Mouse (Mus musculus) MEL-GATA-1-ER (cell line): Measurements from ENCODE around the gene Mmp24.
A peak's percentile ranks its signal among the peaks of the same experiment; 100 is the strongest.
"Not testable (repeated sequence)": the region's sequence is repeated elsewhere in the genome, so short reads cannot be mapped to it uniquely, and the experiment has no call there.

Experiments used
- DNase-seq: peaks from one replicate; pipeline ENCODE4 v3.0.0-alpha.2; 2012; ENCODE audit warnings: low read depth; ENCODE audit errors: extremely low read depth

Mmp24 gene

DNA sequence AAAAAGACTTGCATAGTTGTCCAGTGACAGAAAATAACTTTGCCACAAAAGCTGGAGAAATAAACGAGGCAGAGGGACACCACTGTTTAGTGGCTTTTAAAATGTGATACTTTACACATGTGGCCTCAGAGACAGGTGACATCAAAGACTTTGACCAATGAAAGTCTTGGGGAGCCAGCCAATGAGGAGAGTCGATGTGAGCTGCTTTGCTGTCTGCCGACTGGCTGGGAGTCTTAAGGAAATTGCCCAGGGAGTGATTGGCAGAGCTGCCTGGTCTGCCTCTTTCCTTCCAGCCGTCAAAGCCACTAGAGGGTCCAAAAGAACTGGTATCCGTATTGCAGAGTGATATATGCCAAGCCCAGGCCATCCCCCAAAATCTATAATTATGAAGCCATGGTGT lies 39.7 kb downstream of the Mmp24 start:
- peak; percentile 32 for DNase-seq

DNA sequence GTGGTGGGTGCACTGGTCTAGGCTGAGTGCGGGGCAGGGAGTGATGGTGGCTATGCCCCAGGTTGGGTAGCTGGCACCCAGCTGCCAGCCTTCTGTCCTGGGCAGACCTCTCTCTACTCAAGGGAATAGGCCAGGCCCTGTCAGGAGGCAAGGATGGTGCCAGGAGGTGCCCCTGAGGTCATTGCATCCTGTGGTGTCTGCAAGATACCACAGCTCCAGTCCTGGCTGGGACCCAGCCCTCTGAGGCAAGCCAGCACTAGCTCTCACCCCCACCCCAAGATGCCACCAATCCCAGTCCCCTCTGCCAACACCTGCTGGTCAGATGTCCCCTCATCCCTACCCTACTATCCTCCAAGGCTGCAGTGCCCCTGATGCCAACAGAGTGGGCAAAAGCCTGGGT lies 41.0 kb downstream of the Mmp24 start:
- no peak for DNase-seq

GRCm38 (mm10) chr2:155817301-155818245 lies 42.4 kb downstream of the Mmp24 start:
- no peak for DNase-seq

DNA sequence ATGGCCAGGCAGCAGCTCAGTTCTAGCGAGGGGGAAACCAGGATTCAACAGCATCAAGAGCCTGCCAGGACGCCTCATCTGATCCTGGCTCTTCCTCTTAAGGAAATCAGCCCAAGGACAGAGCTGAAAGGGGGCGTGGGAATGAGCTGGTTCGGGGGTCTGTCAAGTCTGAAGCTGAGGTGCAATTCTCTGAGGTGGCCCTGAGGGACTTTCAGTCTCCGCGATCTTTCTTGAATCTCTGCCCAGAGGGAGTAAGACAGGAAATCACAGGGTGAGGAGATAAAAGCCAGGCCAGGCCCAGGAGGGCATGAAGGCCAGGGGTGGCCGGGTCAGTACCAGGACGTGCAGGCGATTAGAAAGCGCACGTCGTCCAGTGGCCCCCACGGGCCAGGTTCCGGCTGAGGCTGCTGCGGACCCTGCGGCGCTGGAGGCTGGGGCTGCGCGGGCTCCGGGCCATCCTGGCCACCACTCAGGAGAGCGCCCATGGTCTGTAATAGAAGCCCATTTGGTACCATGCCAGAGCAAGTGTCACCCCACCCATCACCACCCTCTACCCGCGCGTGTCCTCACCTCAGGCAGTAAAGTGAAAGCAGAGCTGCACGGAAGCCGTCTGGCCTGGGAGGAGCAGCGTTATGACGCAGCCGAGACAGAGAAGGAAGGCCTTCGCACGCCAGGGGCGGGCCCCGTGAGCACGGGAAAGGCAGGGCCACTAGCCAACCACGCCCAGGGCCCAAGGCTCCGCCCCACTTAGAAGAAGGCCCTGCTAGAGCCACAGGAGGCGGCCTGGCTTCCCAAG lies 43.7 kb downstream of the Mmp24 start:
- peak; percentile 85 for DNase-seq

DNA sequence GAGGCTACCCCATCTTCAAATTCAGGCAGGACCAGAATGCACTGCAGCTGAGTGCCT lies 44.1 kb downstream of the Mmp24 start, which contains the start of gene BC029722:
Gene BC029722 (minus strand): TSS at position 35 of the 57 bp plus-strand sequence.
- DNase-seq, result no peak

- DNase-seq, result no peak
Observed at GRCm38 (mm10) chr2:155819449-155820251, 44.5 kb downstream of the Mmp24 start.

- DNase-seq, result no peak
Observed at GRCm38 (mm10) chr2:155820779-155821178, 45.6 kb downstream of the Mmp24 start.

GRCm38 (mm10) chr2:155823722-155824121 lies 48.6 kb downstream of the Mmp24 start:
- DNase-seq, result no peak

GRCm38 (mm10) chr2:155825904-155826629 lies 50.9 kb downstream of the Mmp24 start:
- DNase-seq, result peak; percentile 24

DNA sequence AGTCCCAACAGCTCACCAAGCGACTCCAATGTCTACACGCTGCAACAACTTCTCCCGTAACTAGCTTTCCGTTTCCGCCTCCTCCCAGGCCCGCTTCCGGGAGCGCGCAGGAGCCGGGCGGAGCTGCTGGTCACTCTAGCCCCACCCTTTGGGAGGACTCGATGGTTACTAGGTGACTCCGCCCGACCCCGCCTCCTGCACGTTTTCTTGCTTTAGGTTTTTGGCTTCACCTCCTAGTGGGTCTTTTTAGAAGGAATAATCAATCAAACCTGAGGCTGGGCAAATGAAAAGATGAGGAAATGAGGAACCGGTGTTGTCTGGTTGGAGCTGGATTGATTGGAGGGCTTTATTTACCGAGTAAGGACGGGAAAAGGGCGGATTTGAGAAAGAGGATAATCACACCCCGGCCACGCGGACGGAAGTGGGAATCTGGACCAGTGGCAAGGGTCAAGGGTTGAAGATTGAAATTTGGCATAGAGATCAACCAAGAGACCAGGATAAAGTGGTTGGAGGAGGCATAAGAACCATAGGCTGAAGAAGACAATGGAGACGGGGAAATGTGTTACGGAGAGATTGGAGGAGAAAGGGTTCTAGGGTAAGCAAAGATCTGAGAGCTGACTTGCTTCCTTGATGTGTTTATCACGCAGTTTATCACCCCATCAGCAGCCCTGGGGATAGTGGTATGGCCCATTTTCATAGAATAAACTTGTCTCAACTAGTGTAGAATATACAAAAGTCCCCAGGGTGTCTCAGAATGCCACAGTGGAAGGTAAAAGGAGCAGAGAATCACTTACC lies 51.7 kb downstream of the Mmp24 start, which contains the start of gene Eif6:
Gene Eif6 (minus strand): TSS at position 296 of the 795 bp plus-strand sequence.
- peak; percentile 85 for DNase-seq

GRCm38 (mm10) chr2:155830841-155831240 lies 55.7 kb downstream of the Mmp24 start:
- no peak for DNase-seq

DNA sequence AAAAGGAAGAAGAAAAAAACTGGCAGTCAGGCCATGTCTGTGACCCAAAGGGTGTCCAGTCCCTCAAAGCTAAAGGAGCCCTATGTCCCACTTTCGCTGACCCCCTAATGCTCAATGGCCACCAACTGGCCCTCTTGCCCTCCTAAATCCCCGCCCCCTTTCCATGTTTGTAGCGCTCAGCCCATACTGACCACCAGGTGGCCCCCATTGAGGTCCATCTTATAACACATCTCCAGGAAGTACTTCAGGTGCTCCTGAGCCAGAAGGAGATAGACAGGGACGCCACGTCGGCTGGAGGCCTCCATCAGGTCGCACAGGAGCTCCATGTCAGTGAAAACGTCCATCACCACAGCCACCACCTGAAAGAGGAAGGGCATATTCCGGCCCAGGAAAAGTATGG lies 56.2 kb downstream of the Mmp24 start:
- DNase-seq, result no peak

- not testable (repeated sequence) for DNase-seq
Observed at GRCm38 (mm10) chr2:155832087-155832486, 56.9 kb downstream of the Mmp24 start.

DNA sequence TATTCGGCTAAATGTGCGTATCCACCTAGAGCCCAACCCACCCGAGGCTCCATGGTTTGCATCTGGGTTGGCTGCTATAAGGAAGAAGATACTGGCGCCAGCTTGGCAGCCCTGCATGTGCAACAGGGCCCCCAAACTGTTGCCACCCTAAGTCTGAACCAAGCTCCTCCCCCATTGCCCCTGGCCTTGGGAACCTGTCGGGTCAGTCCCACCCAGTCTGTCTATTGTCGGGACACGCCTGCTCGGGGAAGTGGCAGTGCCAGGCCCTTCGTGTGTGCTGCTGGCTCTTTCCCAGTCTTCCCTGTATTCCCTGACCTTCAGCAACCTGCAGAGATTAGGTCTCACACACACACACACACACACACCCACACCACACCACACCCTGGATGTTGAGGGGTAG lies 59.6 kb downstream of the Mmp24 start, which contains the start of gene Fam83c:
Gene Fam83c (minus strand): TSS at position 123 of the 400 bp plus-strand sequence.
- no peak for DNase-seq

- no peak for DNase-seq
Observed at GRCm38 (mm10) chr2:155837961-155838360, 62.8 kb downstream of the Mmp24 start.

DNA sequence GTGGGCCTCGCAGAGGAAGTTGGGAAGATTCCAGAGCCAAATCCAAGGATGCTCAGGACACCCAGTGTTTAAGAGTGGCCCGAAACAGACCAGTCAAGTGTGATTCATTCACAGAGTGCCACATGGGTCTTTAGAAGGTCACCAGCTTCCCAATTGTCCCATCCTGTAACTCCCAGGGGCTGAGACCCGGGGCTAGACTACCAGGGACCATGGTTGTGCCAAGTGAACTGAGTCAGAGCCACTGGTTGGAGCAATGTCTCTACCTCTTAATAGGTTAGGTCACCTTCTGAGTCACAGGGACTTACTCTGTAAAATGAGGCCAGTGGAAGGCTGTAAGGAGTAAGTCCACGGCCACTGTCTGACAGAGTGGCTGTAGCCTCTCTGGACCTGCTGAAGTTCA lies 63.8 kb downstream of the Mmp24 start:
- no peak for DNase-seq

DNA sequence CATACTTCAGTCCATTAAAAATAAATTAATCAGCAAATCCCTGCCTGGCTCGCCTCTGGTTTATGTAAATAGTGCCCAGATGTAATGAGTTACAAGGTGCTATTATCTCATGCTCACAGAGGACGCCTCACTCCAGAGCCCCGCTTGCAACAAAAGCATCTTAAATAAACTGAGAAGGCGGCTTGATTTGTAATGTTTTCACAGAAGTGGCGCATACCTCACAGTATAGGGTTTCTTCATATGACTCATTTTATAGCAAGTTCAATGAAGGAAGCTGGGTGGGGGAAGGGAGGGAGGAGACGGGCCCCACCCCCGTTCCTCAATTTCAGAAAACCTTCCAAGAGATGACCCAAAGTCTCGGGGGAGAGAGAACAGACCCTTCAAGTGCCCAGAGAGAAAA lies 71.8 kb downstream of the Mmp24 start:
- no peak for DNase-seq

- peak; percentile 47 for DNase-seq
Observed at GRCm38 (mm10) chr2:155848291-155848690, 73.1 kb downstream of the Mmp24 start.

DNA sequence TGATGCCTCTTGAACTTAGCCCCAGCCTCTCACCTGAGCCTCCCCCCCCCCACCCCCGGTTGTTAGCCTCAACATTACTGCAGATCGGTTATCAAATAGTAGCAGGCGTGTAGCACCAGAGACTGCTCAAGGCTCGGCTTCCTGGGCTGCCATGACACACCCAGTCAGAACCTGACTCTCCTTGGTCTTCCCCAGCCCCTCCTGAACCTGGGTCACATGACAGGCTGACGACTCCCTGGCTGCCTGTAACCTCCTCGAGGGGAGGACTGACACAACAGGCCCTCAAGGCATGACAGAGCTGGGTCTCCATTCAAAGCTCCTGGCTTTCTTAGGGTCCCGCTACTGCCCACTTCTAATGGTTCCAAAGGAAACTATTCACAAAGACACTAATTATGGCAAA lies 74.3 kb downstream of the Mmp24 start:
- DNase-seq, result no peak

- DNase-seq, result no peak
Observed at GRCm38 (mm10) chr2:155850120-155850519, 75.0 kb downstream of the Mmp24 start.
